Mouse (Mus musculus) kidney, embryonic 15.5 days (tissue): ENCODE measurements around the gene Zfp277. TPM values are rescaled to one million over a fixed set of nuclear protein-coding genes. Genes with fewer than 3 reads are reported as not detected.

Experiments
- ATAC-seq: fragments of 200-750 bp; cut with Nextera tagmentation; replicated peaks from 2 replicates; pipeline ENCODE4 v1.8.0; 2017; ENCODE audit warnings: moderate TSS enrichment; ENCODE audit not compliant: low FRiP score
- H3K27ac ChIP-seq: fragments of 300-500 bp; sonication (generic); 2 replicates; pipeline ENCODE4 v1.5.1; 2015; ENCODE audit warnings: mild to moderate bottlenecking, inconsistent platforms
- H3K27me3 ChIP-seq: fragments of 300-500 bp; sonication (generic); 2 replicates; pipeline ENCODE4 v1.6.1; 2015; ENCODE audit warnings: inconsistent platforms
- H3K36me3 ChIP-seq: fragments of 300-500 bp; sonication (generic); 2 replicates; pipeline ENCODE4 v1.6.1; 2015; ENCODE audit warnings: inconsistent platforms
- H3K4me1 ChIP-seq: fragments of 300-500 bp; sonication (generic); 2 replicates; pipeline ENCODE4 v1.6.1; 2015; ENCODE audit warnings: inconsistent platforms
- H3K4me2 ChIP-seq: fragments of 300-500 bp; sonication (generic); 2 replicates; pipeline ENCODE4 v1.6.1; 2015; ENCODE audit warnings: moderate library complexity, mild to moderate bottlenecking, inconsistent platforms
- H3K4me3 ChIP-seq: fragments of 300-500 bp; sonication (generic); replicated peaks from 2 replicates; pipeline ENCODE4 v1.5.1; 2015; ENCODE audit warnings: mild to moderate bottlenecking, inconsistent platforms
- H3K9ac ChIP-seq: fragments of 300-500 bp; sonication (generic); 2 replicates; pipeline ENCODE4 v1.6.1; 2015; ENCODE audit warnings: mild to moderate bottlenecking, inconsistent platforms
- H3K9me3 ChIP-seq: fragments of 300-500 bp; sonication (generic); replicated peaks from 2 replicates; pipeline ENCODE4 v1.6.1; 2016; ENCODE audit warnings: inconsistent platforms
- WGBS: fragments of 180-500 bp; shearing (Covaris S2); methylation state at CpG from one replicate; pipeline ENCODE4 v1.1.7; 2015; ENCODE audit warnings: mixed read lengths; 5-methylcytosine and 5-hydroxymethylcytosine counted together
- polyA plus RNA-seq: library from polyadenylated mRNA; unstranded; fragments of >200 nt; fragmentation: Nextera tagmentation; extraction: Ambion mirVana; gene quantifications from 2 replicates; pipeline ENCODE4 v1.2.1, GENCODE M21; 2015

The Zfp277 gene
- polyA plus RNA-seq, 1 experiment from 2014 or later = 38.6 TPM

- Histone ChIP-seq H3K27me3 (no peaks in the 10 kb centered on the region), H3K4me1 (no peaks in the 10 kb centered on the region), H3K4me3 (no peak overlapping the region), H3K36me3 (no peaks in the 10 kb centered on the region), H3K9me3 (no peaks in the 10 kb centered on the region), H3K4me2 (no peak overlapping the region), H3K27ac (no peak overlapping the region), H3K9ac (no peak overlapping the region)
- ATAC-seq = no peak
- WGBS = 50% methylated on average over 4 of the region's 4 CpGs
Observed at GRCm38 (mm10) chr12:40273339-40273738, 172.4 kb downstream of the Zfp277 start.

DNA sequence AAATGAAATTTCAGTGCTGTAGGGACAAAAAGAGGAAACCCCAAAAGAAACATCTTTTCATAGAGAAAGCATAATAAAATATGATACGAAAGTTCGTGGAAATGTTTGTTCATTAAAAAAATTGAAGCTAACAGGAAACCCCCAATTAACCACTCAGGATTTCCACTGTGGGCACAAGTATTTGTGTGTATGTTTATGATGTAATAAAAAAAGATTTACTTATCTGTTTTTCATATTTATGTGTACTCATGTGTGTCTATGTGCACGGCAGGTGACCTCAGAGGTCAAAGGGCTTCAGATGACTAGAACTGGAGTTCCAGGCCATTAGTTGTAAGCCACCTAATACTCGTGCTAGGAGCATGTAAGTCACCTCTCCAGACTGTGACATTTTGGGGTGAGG is 173.0 kb downstream of the Zfp277 start:
- 51% methylated on average over 4 of the region's 4 CpGs for WGBS
- no peaks in the 10 kb centered on the region for H3K4me1 ChIP-seq
- H3K4me3 ChIP-seq = no peak overlapping the region
- no peak overlapping the region for H3K4me2 ChIP-seq
- no peaks in the 10 kb centered on the region for H3K27me3 ChIP-seq
- H3K9me3 ChIP-seq = no peaks in the 10 kb centered on the region
- H3K9ac ChIP-seq = no peak overlapping the region
- H3K36me3 ChIP-seq = no peaks in the 10 kb centered on the region
- no peak for ATAC-seq
- H3K27ac ChIP-seq = no peak overlapping the region

GRCm38 (mm10) chr12:40268313-40268712 is 177.4 kb downstream of the Zfp277 start:
- ATAC-seq = no peak
- no peaks in the 10 kb centered on the region for H3K4me1 ChIP-seq
- H3K27ac ChIP-seq = no peak overlapping the region
- no peaks in the 10 kb centered on the region for H3K27me3 ChIP-seq
- no peaks in the 10 kb centered on the region for H3K36me3 ChIP-seq
- no peak overlapping the region for H3K4me3 ChIP-seq
- 71% methylated on average over 2 of the region's 2 CpGs for WGBS
- H3K4me2 ChIP-seq = no peak overlapping the region
- no peak overlapping the region for H3K9ac ChIP-seq
- no peaks in the 10 kb centered on the region for H3K9me3 ChIP-seq

Other genes with a start within 250 kb of the Zfp277 start
- 0.17 and 0.24 TPM in 2 replicates for gene Lsmem1, start 246.4 kb downstream of the Zfp277 start, polyA plus RNA-seq
- 102 and 105 TPM in 2 replicates for gene Ifrd1, start 197.4 kb downstream of the Zfp277 start, polyA plus RNA-seq
- 15.3 and 17.0 TPM in 2 replicates for gene Dock4, start 50 bp upstream of the Zfp277 start, polyA plus RNA-seq